Mouse (Mus musculus): ENCODE results near the gene BC025446. TPM values are rescaled to one million over a fixed set of nuclear protein-coding genes. Genes with fewer than 3 reads are reported as not detected.
"Not testable (repeated sequence)": the region's sequence is repeated elsewhere in the genome, so short reads cannot be mapped to it uniquely, and the experiment has no call there.

Gene BC025446
- not detected in 2 replicates for total RNA-seq (2015; ENCODE audit: low replicate concordance)
- total RNA-seq (2017; ENCODE audit: low replicate concordance) = not detected in 2 replicates

DNA sequence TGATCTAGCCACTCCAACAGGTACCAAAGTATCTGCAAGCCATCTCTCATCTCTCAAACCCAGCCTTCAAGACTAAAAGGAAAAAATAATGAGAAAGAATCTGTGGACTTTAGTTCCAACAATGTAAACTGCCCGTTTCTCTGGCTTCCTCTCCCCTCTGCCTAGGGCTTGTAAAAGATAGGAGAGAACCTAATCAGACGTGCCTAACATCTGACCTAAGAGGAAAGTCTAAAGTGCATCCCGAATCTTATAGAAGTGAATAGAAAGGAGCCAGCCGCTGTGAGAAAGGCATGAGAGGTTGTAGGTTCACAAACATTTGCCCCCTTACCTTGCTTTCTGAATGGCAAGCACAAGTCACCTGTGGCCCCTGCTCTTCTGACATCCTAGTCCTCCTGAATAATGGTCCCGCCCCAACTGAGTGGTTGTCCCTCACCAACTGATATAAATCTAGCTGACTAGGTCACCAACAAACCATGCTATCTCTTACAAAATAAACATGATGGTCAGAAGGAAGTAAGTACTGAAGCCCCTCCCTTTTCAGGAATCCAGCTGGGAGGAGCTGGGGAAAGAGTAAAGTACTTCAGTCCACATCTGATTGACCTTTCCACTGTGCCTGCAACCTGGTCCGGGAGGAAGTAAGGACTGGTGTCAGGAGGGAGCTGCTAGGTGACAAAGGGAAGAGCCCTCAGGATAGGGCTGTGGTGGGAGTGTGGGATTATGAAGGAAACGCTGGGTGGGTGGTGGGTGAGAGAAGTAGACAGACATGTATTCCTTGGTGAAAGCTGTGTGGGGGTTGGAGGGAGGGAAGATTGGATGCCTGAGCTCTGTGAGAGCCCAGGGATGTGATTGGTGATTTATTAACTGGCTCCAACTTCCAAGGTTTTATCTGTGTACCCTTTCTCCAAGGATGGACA lies at the start of gene BC025446:
BC025446 (plus strand) TSS at position 599 of the 914 bp plus-strand sequence.
- no peak for ATAC-seq (replicated peaks; ENCODE audit: low FRiP score, poor library complexity, severe bottlenecking)

- ATAC-seq (replicated peaks; ENCODE audit: low FRiP score, poor library complexity, severe bottlenecking) = no peak
Observed at GRCm38 (mm10) chr15:75175506-75175905, 40.7 kb upstream of the BC025446 start.

DNA sequence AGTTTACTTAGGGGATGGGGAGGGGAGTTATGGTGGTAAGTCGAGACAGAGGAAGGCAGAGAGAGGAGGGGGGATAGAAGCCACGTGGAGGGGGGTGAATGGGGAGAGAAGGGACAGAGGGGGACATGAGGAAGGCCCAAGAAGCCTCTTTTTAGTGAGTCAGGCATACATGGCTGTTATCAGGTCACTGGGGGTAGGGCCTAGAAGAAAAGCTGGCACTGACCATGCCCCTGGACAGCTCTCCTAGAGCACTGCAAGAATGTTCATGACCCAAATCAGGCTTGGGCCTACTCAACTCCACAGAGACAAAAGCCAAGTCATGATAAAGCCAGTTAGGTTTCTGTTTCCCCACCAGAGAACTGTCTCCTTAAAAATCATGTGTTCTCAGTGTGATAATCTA lies 29.9 kb upstream of the BC025446 start:
- ATAC-seq (replicated peaks; ENCODE audit: low FRiP score, poor library complexity, severe bottlenecking) = no peak

GRCm38 (mm10) chr15:75189116-75189515 lies 27.1 kb upstream of the BC025446 start:
- no peak for ATAC-seq (replicated peaks; ENCODE audit: low FRiP score, poor library complexity, severe bottlenecking)

DNA sequence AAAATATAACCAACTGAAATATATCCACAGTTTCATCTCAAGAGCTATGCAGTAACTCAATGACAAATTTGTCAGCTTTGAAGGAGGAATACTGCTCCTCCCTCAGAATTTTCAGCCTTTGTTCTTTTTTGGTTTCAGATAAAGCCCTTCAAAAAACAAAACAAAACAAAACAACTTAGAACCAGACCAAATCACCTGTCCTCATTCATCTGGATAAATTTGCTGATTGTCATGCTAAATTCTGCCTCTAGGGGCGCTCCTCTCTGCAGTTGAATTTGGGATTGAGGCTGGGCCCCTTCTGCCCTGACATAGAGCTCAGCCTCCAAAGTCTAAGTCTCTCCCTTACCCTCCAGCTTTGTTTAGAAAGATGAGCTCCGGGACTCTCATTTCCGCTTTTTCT lies 25.6 kb upstream of the BC025446 start:
- ATAC-seq (replicated peaks; ENCODE audit: low FRiP score, poor library complexity, severe bottlenecking) = not testable (repeated sequence)

GRCm38 (mm10) chr15:75216831-75217230 lies 655 bp downstream of the BC025446 start:
- no peak for ATAC-seq (replicated peaks; ENCODE audit: low FRiP score, poor library complexity, severe bottlenecking)

DNA sequence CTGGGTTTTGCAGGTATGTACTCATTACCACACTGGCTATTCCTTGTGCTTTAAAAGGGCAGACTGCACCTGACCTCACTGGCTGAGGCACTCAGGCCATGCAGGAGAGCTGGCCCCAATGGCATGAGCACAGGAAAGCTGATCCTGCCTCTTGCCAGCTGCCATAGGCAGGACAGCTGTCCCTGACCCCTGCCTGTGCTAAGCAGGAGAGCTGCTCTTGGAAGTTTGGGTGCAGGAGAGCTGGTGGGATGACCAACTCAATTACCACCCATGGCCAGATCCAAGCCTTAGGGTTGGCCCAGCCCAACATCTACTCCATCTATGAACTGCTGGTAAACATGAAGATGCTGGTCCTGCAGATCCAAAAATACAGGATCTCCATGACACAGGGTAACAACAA lies 5.8 kb downstream of the BC025446 start:
- ATAC-seq (replicated peaks; ENCODE audit: low FRiP score, poor library complexity, severe bottlenecking) = no peak

DNA sequence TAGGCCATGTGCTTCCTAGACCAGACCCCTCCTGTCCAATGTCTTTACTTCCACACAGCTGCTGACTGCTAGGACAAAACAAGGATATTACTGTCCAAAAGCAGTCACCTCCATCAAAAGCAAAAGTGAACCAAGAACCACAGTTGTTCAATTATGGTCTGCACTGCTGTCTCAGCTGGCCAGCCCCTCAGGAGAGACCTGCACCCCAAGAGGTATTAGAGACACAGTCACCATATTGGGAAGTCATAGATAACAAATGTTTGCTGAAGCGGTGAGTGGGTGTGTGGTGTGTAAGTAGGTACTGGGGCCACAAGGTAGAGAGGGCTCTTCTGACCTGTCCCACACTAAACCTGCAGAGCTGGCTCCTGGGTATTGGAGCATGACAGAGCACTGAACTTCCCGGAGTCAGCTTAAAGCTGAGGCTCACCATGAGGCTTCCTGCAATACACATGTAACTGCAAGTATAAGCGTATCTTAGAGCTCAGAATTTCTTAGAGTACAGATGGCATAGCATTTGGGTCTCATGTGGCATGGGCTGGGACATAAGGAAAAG lies 21.6 kb downstream of the BC025446 start:
- ATAC-seq (replicated peaks; ENCODE audit: low FRiP score, poor library complexity, severe bottlenecking) = no peak

DNA sequence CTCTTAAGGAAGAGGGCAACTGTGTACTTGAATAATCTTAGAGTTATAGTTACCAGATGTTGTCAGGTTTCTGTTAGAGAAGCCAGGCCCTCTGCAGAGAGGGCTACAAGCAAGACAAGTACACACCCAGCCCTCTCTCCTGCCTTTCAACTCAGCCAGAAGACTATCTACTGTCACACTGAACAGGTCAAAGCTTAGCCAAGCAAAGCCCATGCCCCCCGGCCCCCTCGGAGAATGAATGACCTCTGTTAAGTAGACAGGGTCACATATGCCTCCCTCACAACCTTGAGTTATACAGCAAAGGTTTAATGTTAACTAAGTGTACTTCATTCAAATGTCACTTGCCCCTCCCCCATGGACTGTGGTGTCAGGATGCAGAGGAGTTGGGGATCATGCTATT lies 24.4 kb downstream of the BC025446 start:
- ATAC-seq (replicated peaks; ENCODE audit: low FRiP score, poor library complexity, severe bottlenecking) = no peak

DNA sequence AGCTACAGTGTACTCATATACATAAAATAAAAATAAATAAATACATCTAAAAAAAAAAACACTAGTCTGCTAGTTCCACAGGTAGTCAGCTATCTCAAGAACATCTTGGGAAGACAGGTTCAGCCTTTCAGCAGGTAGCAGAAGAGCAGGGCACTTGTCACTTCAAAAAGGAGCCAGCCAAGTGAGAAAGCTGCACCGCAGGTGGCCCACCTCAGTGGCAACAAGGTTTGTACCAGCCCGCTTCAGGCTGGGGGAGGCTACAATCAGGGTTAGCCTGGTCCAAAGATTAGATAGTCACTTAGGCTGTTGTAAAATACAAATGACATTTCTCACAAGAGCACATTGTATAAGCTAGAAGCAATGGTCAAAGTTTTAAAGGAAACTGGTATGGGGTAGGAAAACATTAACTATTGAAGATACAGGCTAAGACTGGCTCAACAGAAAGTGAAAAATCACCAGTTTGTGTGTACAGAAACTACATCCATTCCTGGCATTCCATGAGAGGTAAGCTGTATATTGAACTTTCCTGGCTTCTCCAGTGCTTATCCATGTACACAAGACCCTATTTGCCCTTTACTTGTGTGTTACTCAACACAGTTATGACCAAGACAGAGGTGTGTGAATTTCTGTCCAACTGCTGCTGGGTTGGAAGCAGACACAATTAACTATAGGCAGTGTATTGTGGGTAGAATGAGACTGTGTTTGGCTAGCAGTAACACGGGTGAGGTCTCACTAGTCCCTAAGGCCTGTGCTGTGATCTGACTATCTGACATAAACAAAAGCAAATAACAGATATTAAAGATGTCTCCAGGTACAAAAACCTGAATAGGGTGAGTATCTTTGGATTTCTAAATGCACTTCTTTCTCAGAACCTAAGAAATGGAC lies 26.8 kb downstream of the BC025446 start:
- ATAC-seq (replicated peaks; ENCODE audit: low FRiP score, poor library complexity, severe bottlenecking) = no peak

GRCm38 (mm10) chr15:75254671-75255070 lies 38.5 kb downstream of the BC025446 start:
- ATAC-seq (replicated peaks; ENCODE audit: low FRiP score, poor library complexity, severe bottlenecking) = no peak

DNA sequence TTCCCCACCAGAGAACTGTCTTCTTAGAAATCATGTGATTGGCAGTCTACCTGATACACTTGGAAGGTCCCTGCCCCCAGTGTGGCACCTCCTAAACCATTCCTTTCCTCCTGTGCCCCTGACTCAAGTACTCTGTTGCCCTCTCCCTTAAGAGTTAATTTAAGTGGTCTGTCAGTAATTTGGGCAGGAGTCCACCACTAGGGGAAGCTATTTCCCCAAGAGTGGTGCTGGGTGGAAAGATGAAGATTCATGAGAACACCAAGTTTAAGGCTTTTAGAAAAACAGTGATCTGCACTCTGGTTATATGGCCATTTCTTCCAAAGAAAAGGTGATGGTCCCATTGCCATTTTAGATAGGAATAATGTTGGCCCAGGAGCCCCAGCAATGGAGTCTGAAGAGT lies 49.7 kb downstream of the BC025446 start:
- no peak for ATAC-seq (replicated peaks; ENCODE audit: low FRiP score, poor library complexity, severe bottlenecking)

DNA sequence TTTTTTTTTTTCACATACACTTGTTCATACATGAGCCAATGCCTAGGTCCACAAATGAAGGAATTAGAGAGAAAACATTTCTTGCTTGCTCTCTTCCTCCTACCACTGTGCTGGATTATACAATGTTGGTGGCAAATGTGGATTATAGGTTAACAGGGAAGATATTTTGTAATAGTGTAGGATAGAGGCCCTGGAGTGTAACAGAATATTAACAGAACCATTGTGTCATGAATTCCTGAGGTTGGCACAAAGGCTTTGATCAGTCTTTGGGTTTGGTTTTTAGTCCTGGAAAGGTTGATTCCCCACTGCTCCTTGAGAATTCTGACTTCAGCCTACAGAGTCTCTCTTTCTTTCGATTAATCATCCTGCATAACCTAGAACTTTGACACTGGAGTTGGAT lies 50.5 kb downstream of the BC025446 start:
- ATAC-seq (replicated peaks; ENCODE audit: low FRiP score, poor library complexity, severe bottlenecking) = no peak

- no peak for ATAC-seq (replicated peaks; ENCODE audit: low FRiP score, poor library complexity, severe bottlenecking)
Observed at GRCm38 (mm10) chr15:75268121-75268520, 51.9 kb downstream of the BC025446 start, which contains the start of gene Ly6f. Gene Ly6f (plus strand): TSS chr15:75268421.

DNA sequence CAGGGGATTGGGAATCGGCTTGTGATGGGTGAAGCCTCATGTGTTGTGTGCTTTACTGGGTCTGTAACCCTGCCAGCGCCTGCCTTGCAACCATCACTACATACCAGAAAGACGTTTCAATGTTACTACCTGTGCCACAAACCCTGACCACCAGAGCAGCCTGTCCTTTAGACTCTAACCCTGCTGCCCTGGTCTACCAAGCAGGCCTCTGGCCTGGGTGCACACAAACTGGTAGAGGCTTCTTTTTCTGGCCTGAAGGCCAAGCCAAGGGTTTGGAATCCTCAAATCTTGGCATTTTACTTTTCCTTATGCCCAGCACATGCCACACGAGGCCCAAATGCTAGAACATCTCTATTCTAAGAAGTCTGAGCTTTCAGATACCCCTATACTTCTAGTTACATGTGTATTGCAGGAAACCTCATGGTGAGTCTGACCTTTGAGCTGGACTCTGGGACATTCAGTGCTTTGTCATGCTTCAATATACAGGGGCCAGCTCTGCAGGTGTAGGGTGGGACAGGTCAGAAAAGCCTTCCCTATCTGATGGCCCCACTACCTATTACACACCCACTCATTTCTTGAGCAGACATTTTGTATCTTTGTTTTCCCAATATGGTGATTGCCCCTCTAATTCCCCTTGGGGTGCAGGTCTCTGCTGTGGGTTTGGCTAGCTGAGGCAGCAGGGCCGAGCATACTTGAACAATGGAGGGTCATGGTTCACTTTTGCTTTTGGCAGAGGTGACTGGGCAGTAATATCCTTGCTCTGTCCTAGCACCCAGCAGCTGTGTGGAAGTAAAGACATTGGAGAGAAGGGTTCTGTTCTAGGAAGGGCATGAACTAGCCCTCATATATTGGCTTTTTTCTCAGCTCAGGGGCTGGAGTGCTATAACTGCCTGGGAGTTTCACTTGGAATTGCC lies 53.0 kb downstream of the BC025446 start:
- no peak for ATAC-seq (replicated peaks; ENCODE audit: low FRiP score, poor library complexity, severe bottlenecking)

DNA sequence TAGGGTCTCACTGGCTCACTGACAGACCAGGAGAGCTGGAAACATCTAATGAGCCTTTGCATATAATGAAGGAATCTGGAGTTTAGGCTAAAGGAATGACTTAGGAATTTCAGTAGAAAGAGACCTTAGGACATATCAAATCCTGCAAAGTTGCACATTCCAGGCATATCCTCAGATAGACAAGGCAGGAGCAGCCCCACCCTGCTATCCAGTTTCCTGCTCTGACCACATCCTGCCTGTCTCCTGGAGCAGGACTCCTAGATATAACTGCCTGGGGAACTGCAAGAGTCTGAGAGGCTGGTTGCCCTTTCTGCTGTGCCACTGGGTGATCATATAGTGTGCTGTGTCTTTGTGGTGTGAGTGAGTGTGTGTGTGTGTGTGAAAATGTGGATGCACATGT lies 54.0 kb downstream of the BC025446 start:
- ATAC-seq (replicated peaks; ENCODE audit: low FRiP score, poor library complexity, severe bottlenecking) = no peak

DNA sequence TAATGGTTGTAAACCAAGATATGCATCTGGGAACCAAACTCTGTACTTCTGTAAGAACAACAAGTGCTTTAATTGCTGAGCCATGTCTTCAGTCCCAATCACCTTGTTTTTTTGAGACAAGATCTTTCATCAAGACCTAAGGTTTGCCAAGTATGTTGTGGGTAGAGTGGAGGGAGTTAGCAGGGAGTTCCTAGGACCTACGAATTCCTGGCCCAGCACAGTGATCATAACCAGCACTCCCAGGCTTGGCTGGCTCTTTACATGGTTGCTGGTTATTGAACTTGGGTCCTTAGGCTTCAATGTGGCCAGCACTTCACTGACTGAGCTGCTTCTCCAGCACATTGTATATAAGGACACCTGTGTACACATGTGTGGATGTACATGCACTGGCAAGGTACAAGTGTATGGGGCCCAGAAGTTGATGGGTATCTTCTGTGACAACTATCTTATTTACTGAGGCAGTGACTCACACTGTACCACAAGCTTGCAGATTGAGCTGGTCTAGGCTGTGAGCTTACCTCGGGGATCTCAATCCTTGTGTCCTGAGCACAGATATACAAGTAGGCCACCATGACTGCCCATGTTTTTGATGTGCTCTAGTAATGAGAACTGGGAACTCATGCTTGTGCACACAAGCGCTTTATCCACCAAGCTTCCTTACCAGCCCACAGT lies 54.7 kb downstream of the BC025446 start:
- no peak for ATAC-seq (replicated peaks; ENCODE audit: low FRiP score, poor library complexity, severe bottlenecking)

DNA sequence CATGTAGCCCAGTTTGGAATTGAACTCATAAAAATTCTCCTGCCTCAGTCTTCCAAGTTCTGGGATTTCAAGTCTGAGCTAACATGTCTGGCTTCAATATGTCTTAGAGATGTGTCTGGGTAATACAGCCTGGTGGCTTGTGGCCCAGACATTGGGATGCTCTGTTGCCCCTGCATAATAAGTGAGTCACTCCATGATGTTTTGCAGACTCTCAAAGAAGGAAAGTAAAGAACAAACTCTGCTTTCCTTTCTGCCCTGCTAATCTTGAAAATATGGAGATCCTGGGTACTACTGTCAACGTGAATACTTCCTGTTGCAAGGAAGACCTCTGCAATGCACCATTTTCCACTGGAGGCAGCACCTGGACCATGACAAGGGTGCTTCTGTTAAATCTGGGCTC lies 55.2 kb downstream of the BC025446 start:
- no peak for ATAC-seq (replicated peaks; ENCODE audit: low FRiP score, poor library complexity, severe bottlenecking)

DNA sequence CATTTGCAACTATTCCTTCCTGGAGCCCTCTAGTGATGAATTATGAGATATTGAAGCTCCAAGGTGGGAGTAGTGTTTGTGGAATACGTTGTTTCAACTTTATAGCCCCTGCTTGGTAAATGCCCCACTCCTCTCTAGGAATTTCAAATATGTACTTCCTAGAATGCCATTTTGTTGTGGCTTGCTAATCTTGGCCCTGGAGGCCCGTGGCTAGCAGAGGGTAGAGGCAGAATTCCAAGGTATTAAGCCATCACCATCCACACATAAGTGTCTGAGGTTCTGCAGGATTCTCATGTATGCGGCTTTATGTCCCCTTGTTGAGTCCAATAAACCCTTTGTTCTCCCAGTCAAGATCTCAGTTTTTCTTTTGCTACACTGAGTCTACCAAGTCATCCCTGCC lies 55.7 kb downstream of the BC025446 start:
- ATAC-seq (replicated peaks; ENCODE audit: low FRiP score, poor library complexity, severe bottlenecking) = no peak
